Mouse (Mus musculus): Measurements from ENCODE around the gene Trak2. TPM values are rescaled to one million over a fixed set of nuclear protein-coding genes. Genes with fewer than 3 reads are reported as not detected.

Gene Trak2
- total and polyA plus RNA-seq, 3 experiments, result 11.4 to 107 (median 15.5) TPM

DNA sequence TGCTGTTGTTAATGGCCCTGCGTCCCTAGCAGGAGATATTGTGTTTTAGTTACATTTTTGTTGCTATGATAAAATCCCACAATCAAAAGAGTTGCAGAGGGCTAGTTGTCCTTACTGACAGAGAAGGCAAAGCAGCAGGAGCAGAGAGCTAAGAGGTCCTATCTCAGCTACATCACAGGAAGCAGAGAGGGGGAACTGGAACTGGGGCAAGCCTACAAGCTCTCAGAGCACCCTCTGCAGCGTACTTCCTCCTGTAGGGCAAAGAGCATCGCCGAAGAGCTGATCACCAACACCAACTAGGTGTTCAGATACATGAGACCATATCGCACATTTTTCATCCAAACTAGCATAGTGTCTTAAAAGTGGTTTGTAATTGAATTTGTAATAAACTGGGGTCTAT is 22.1 kb upstream of the Trak2 start:
- peak; percentile 28 for DNase-seq (ENCODE audit: low read depth, low spot score)

DNA sequence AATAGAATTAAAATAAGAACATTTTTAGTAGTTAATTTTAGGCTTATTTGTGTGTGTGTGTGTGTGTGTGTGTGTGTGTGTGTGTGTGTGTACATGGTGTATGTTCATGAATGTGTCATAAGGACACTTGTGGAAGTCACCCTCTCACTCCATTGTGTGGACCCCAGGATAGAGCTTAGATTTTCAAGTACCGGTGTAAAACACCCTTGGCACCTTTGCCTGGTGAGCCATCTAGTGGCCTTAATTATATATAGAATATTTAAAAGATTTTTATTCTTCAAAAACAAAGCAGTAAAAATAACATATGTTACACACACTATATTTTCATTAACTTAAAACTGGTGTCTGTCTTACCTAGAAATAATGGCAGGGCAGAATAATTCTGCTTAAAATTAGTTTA is 20.5 kb upstream of the Trak2 start:
- no peaks in the 10 kb centered on the region for H3K27me3 ChIP-seq (ENCODE audit: control insufficient read depth in 1 of 2, insufficient read depth in 2 of 2, low read length in 2 of 2)
- no peak overlapping the region for H3K4me3 ChIP-seq (ENCODE audit: control insufficient read depth in 1 of 2, insufficient read depth in 1 of 2, low read depth in 2 of 2, low read length in 2 of 2)
- TF ChIP-seq GATA1 (IDR thresholded peaks at IDR 0.05; ENCODE audit: low read depth, low read length) (no peak), CTCF (IDR thresholded peaks at IDR 0.05 in 2 of 3, conservative IDR thresholded peaks at IDR 0.05 in 1 of 3; ENCODE audit: control insufficient read depth in 1 of 3, insufficient read depth in 1 of 3, low read depth in 2 of 3, low read length in 3 of 3, poor library complexity in 1 of 3, severe bottlenecking in 1 of 3) (peak; percentile 7 to 38 (median 9); a peak in 3 of 6 replicates), POLR2AphosphoS2 (IDR thresholded peaks at IDR 0.05; ENCODE audit: low read length) (no peak), RAD21 (IDR thresholded peaks at IDR 0.05; ENCODE audit: low read depth, low read length) (peak; percentile 69), ZC3H11A (IDR thresholded peaks at IDR 0.05; ENCODE audit: low read depth, low read length) (peak; percentile 57; the same call in 1 of the 2 replicates), MAZ (IDR thresholded peaks at IDR 0.05; ENCODE audit: low read depth, low read length) (no peak), ZMIZ1 (IDR thresholded peaks at IDR 0.05; ENCODE audit: low read depth, low read length) (no peak), NELFE (IDR thresholded peaks at IDR 0.05; ENCODE audit: low read depth, low read length) (no peak), SMC3 (IDR thresholded peaks at IDR 0.05; ENCODE audit: low read depth, low read length) (peak; percentile 64)
- H3K4me1 ChIP-seq (ENCODE audit: control insufficient read depth in 1 of 2, insufficient read depth in 2 of 2, low read length in 2 of 2), result no peaks in the 10 kb centered on the region; a peak in 1 of 4 replicates
- H3K9ac ChIP-seq (ENCODE audit: control insufficient read depth, low read depth, low read length, poor library complexity, severe bottlenecking), result no peak overlapping the region
- H3K79me2 ChIP-seq (ENCODE audit: control insufficient read depth, insufficient read depth, low read length, poor library complexity), result no peaks in the 10 kb centered on the region
- no peak overlapping the region for H3K27ac ChIP-seq (ENCODE audit: control insufficient read depth, low read depth, low read length)
- H3K36me3 ChIP-seq (ENCODE audit: control insufficient read depth in 1 of 2, insufficient read depth in 2 of 2, low read length in 2 of 2), result peaks cover 2 to 7% of the 10 kb centered on the region in 2 experiments; a peak in 3 of 4 replicates
- no peaks in the 10 kb centered on the region for H3K9me3 ChIP-seq (replicated peaks; ENCODE audit: insufficient read depth, low read length)
- peak; percentile 28 for DNase-seq (ENCODE audit: low read depth, low spot score)

More for the DNA sequence above, 22.1 kb upstream of the Trak2 start:
- H3K4me1 ChIP-seq (ENCODE audit: control insufficient read depth in 1 of 2, insufficient read depth in 2 of 2, low read length in 2 of 2), result no peaks in the 10 kb centered on the region; a peak in 1 of 4 replicates
- H3K36me3 ChIP-seq (ENCODE audit: control insufficient read depth in 1 of 2, insufficient read depth in 2 of 2, low read length in 2 of 2), result peaks cover 2 to 7% of the 10 kb centered on the region in 2 experiments; a peak in 3 of 4 replicates
- no peak for TF ChIP-seq CTCF (IDR thresholded peaks at IDR 0.05 in 2 of 3, conservative IDR thresholded peaks at IDR 0.05 in 1 of 3; ENCODE audit: control insufficient read depth in 1 of 3, insufficient read depth in 1 of 3, low read depth in 2 of 3, low read length in 3 of 3, poor library complexity in 1 of 3, severe bottlenecking in 1 of 3)
- no peak for TF ChIP-seq EP300 (IDR thresholded peaks at IDR 0.05; ENCODE audit: low read depth in 1 of 2, low read length in 2 of 2)
- TF ChIP-seq POLR2A (IDR thresholded peaks at IDR 0.05; ENCODE audit: control insufficient read depth in 1 of 2, insufficient read depth in 1 of 2, low read depth in 1 of 2, low read length in 2 of 2, poor library complexity in 1 of 2), result no peak
- no peak for TF ChIP-seq ZMIZ1 (IDR thresholded peaks at IDR 0.05; ENCODE audit: low read depth, low read length)
- TF ChIP-seq RAD21 (IDR thresholded peaks at IDR 0.05; ENCODE audit: low read depth, low read length), result no peak
- no peak for TF ChIP-seq ZNF384 (IDR thresholded peaks at IDR 0.05; ENCODE audit: low read depth, low read length)
- no peak for TF ChIP-seq ZC3H11A (IDR thresholded peaks at IDR 0.05; ENCODE audit: low read depth, low read length)
- no peak for TF ChIP-seq MAX (IDR thresholded peaks at IDR 0.05; ENCODE audit: low read length)
- TF ChIP-seq ELF1 (IDR thresholded peaks at IDR 0.05; ENCODE audit: low read depth, low read length), result no peak
- no peak for TF ChIP-seq TBP (IDR thresholded peaks at IDR 0.05; ENCODE audit: low read depth, low read length)
- no peak for TF ChIP-seq NRF1 (IDR thresholded peaks at IDR 0.05; ENCODE audit: insufficient read depth, low read depth, low read length, poor library complexity, severe bottlenecking)
- TF ChIP-seq MYB (IDR thresholded peaks at IDR 0.05; ENCODE audit: low read depth, low read length), result no peak
- H3K9ac ChIP-seq (ENCODE audit: control insufficient read depth, low read depth, low read length, poor library complexity, severe bottlenecking), result no peak overlapping the region
- no peaks in the 10 kb centered on the region for H3K9me3 ChIP-seq (replicated peaks; ENCODE audit: insufficient read depth, low read length)
- no peak overlapping the region for H3K27ac ChIP-seq (ENCODE audit: control insufficient read depth, low read depth, low read length)
- H3K27me3 ChIP-seq (ENCODE audit: control insufficient read depth in 1 of 2, insufficient read depth in 2 of 2, low read length in 2 of 2), result no peaks in the 10 kb centered on the region
- H3K79me2 ChIP-seq (ENCODE audit: control insufficient read depth, insufficient read depth, low read length, poor library complexity), result no peaks in the 10 kb centered on the region
- no peak overlapping the region for H3K4me3 ChIP-seq (ENCODE audit: control insufficient read depth in 1 of 2, insufficient read depth in 1 of 2, low read depth in 2 of 2, low read length in 2 of 2)

All from MEL (cell line).